Mouse (Mus musculus) MEL (cell line): ENCODE measurements around the gene Atp6v1b1. TPM values are rescaled to one million over a fixed set of nuclear protein-coding genes. Genes with fewer than 3 reads are reported as not detected.
A peak's percentile ranks its signal among the peaks of the same experiment; 100 is the strongest.

Experiments
- DNase-seq: peaks from one replicate; pipeline ENCODE4 v3.0.0; 2011; ENCODE audit warnings: low read depth, low spot score
- H3K27ac ChIP-seq: 2 replicates; pipeline ENCODE4 v1.5.1; 2012; ENCODE audit warnings: low read depth, mild to moderate bottlenecking, control low read depth, low read length, moderate library complexity; ENCODE audit not compliant: control insufficient read depth
- H3K27me3 ChIP-seq, 2 experiments: fragments of 150-350 bp in 1 of 2; sonication (generic) in 1 of 2; 2 replicates each; pipeline ENCODE4 v1.6.1; 2012; ENCODE audit warnings: low read length in 2 of 2, mild to moderate bottlenecking in 2 of 2, improper control_type of control experiment in 1 of 2, moderate library complexity in 1 of 2; ENCODE audit not compliant: insufficient read depth in 2 of 2, control insufficient read depth in 1 of 2
- H3K36me3 ChIP-seq, 2 experiments: 2 replicates each; pipeline ENCODE4 v1.6.1; 2012 to 2014; ENCODE audit warnings: low read length in 2 of 2, improper control_type of control experiment in 1 of 2, inconsistent platforms in 1 of 2, mild to moderate bottlenecking in 1 of 2; ENCODE audit not compliant: insufficient read depth in 2 of 2, control insufficient read depth in 1 of 2
- H3K4me1 ChIP-seq, 2 experiments: fragments of 150-350 bp in 1 of 2; sonication (generic) in 1 of 2; 2 replicates each; pipeline ENCODE4 v1.6.1; 2012; ENCODE audit warnings: low read length in 2 of 2, improper control_type of control experiment in 1 of 2, mild to moderate bottlenecking in 1 of 2; ENCODE audit not compliant: insufficient read depth in 2 of 2, control insufficient read depth in 1 of 2
- H3K4me3 ChIP-seq, 2 experiments: fragments of 150-350 bp in 1 of 2; sonication (generic) in 1 of 2; 2 replicates each; pipeline ENCODE4 v1.5.1; 2012; ENCODE audit warnings: low read depth in 2 of 2, low read length in 2 of 2, mild to moderate bottlenecking in 2 of 2, moderate library complexity in 2 of 2, control low read depth in 1 of 2, improper control_type of control experiment in 1 of 2; ENCODE audit not compliant: control insufficient read depth in 1 of 2, insufficient read depth in 1 of 2
- H3K79me2 ChIP-seq: 2 replicates; pipeline ENCODE4 v1.6.1; 2012; ENCODE audit warnings: mild to moderate bottlenecking, low read length, moderate library complexity; ENCODE audit not compliant: control insufficient read depth, poor library complexity, insufficient read depth
- H3K9ac ChIP-seq: 2 replicates; pipeline ENCODE4 v1.6.1; 2012; ENCODE audit warnings: low read depth, mild to moderate bottlenecking, control low read depth, low read length, moderate library complexity; ENCODE audit not compliant: control insufficient read depth, poor library complexity, severe bottlenecking
- H3K9me3 ChIP-seq: fragments of 150-350 bp; sonication (generic); replicated peaks from 2 replicates; pipeline ENCODE4 v1.6.1; 2012; ENCODE audit warnings: mild to moderate bottlenecking, low read length, improper control_type of control experiment, moderate library complexity; ENCODE audit not compliant: insufficient read depth
- CHD1 ChIP-seq: IDR thresholded peaks from 2 replicates; pipeline ENCODE4 v1.6.1; 2012; ENCODE audit warnings: low read depth, mild to moderate bottlenecking, inconsistent platforms, low read length, improper control_type of control experiment
- CTCF ChIP-seq, 3 experiments: IDR thresholded peaks in 2 of 3; conservative IDR thresholded peaks in 1 of 3; 2 replicates each; pipeline ENCODE4 v1.5.1; 2011 to 2012; ENCODE audit warnings: low read length in 3 of 3, low read depth in 2 of 3, mild to moderate bottlenecking in 2 of 3, improper control_type of control experiment in 1 of 3, inconsistent platforms in 1 of 3, mixed read lengths in 1 of 3, moderate library complexity in 1 of 3; ENCODE audit not compliant: control insufficient read depth in 1 of 3, insufficient read depth in 1 of 3, poor library complexity in 1 of 3, severe bottlenecking in 1 of 3
- ELF1 ChIP-seq: IDR thresholded peaks from 2 replicates; pipeline ENCODE4 v1.6.1; 2014; ENCODE audit warnings: low read depth, mild to moderate bottlenecking, inconsistent platforms, low read length, improper control_type of control experiment, moderate library complexity
- EP300 ChIP-seq, 2 experiments: IDR thresholded peaks; 2 replicates each; pipeline ENCODE4 v1.6.1; 2011; ENCODE audit warnings: improper control_type of control experiment in 2 of 2, low read length in 2 of 2, low read depth in 1 of 2, mild to moderate bottlenecking in 1 of 2
- ETS1 ChIP-seq: IDR thresholded peaks from 2 replicates; pipeline ENCODE4 v1.6.1; 2012; ENCODE audit warnings: low read depth, mild to moderate bottlenecking, inconsistent platforms, low read length, improper control_type of control experiment, moderate library complexity
- GABPA ChIP-seq: IDR thresholded peaks from 2 replicates; pipeline ENCODE4 v1.6.1; 2012; ENCODE audit warnings: low read depth, mild to moderate bottlenecking, inconsistent platforms, low read length, improper control_type of control experiment, moderate library complexity
- GATA1 ChIP-seq: IDR thresholded peaks from 2 replicates; pipeline ENCODE4 v1.6.1; 2011; ENCODE audit warnings: low read depth, low read length, improper control_type of control experiment
- HCFC1 ChIP-seq: IDR thresholded peaks from 2 replicates; pipeline ENCODE4 v1.6.1; 2012; ENCODE audit warnings: low read depth, mild to moderate bottlenecking, inconsistent platforms, low read length, improper control_type of control experiment, moderate library complexity
- KAT2A ChIP-seq: conservative IDR thresholded peaks from 2 replicates; pipeline ENCODE4 v1.6.1; 2012; ENCODE audit warnings: low read depth, low read length, improper control_type of control experiment, inconsistent platforms
- MAFK ChIP-seq: IDR thresholded peaks from 2 replicates; pipeline ENCODE4 v1.6.1; 2011; ENCODE audit warnings: low read depth, mild to moderate bottlenecking, low read length, improper control_type of control experiment, borderline replicate concordance
- MAX ChIP-seq: IDR thresholded peaks from 2 replicates; pipeline ENCODE4 v1.6.1; 2011; ENCODE audit warnings: low read length, improper control_type of control experiment
- MAZ ChIP-seq: IDR thresholded peaks from 2 replicates; pipeline ENCODE4 v1.6.1; 2012; ENCODE audit warnings: low read depth, mild to moderate bottlenecking, inconsistent platforms, low read length, improper control_type of control experiment
- MEF2A ChIP-seq: IDR thresholded peaks from 2 replicates; pipeline ENCODE4 v1.6.1; 2014; ENCODE audit warnings: low read depth, mild to moderate bottlenecking, inconsistent platforms, low read length, improper control_type of control experiment; ENCODE audit not compliant: poor library complexity, insufficient replicate concordance, severe bottlenecking; ENCODE audit errors: extremely low read depth
- MYB ChIP-seq: IDR thresholded peaks from 2 replicates; pipeline ENCODE4 v1.6.1; 2011; ENCODE audit warnings: mild to moderate bottlenecking, low read depth, low read length, improper control_type of control experiment
- NRF1 ChIP-seq: IDR thresholded peaks from 2 replicates; pipeline ENCODE4 v1.6.1; 2014; ENCODE audit warnings: low read depth, mild to moderate bottlenecking, inconsistent platforms, low read length, improper control_type of control experiment, moderate library complexity; ENCODE audit not compliant: poor library complexity, insufficient read depth, severe bottlenecking
- POLR2A ChIP-seq, 2 experiments: IDR thresholded peaks; 2 replicates each; pipeline ENCODE4 v1.6.1; 2011 to 2012; ENCODE audit warnings: low read length in 2 of 2, mild to moderate bottlenecking in 2 of 2, control low read depth in 1 of 2, improper control_type of control experiment in 1 of 2, low read depth in 1 of 2, moderate library complexity in 1 of 2; ENCODE audit not compliant: control insufficient read depth in 1 of 2, insufficient read depth in 1 of 2, poor library complexity in 1 of 2
- POLR2AphosphoS2 ChIP-seq: IDR thresholded peaks from 2 replicates; pipeline ENCODE4 v1.6.1; 2011; ENCODE audit warnings: low read length, improper control_type of control experiment
- POLR2AphosphoS5 ChIP-seq: IDR thresholded peaks from 2 replicates; pipeline ENCODE4 v1.6.1; 2012; ENCODE audit warnings: low read depth, borderline replicate concordance, mild to moderate bottlenecking, inconsistent platforms, low read length, moderate library complexity, mixed read lengths
- RAD21 ChIP-seq: IDR thresholded peaks from 2 replicates; pipeline ENCODE4 v1.6.1; 2011; ENCODE audit warnings: mild to moderate bottlenecking, low read depth, low read length, improper control_type of control experiment
- SIN3A ChIP-seq: IDR thresholded peaks from 2 replicates; pipeline ENCODE4 v1.6.1; 2012; ENCODE audit warnings: low read length, improper control_type of control experiment, inconsistent platforms
- SMC3 ChIP-seq: IDR thresholded peaks from 2 replicates; pipeline ENCODE4 v1.6.1; 2011; ENCODE audit warnings: low read depth, low read length, improper control_type of control experiment
- TAL1 ChIP-seq: IDR thresholded peaks from 2 replicates; pipeline ENCODE4 v1.6.1; 2012; ENCODE audit warnings: mild to moderate bottlenecking, inconsistent platforms, low read length, moderate library complexity, mixed read lengths
- TCF12 ChIP-seq: IDR thresholded peaks from 2 replicates; pipeline ENCODE4 v1.6.1; 2014; ENCODE audit warnings: low read depth, mild to moderate bottlenecking, inconsistent platforms, low read length, improper control_type of control experiment, moderate library complexity
- USF1 ChIP-seq: IDR thresholded peaks from 2 replicates; pipeline ENCODE4 v1.6.1; 2014; ENCODE audit warnings: low read depth, mild to moderate bottlenecking, inconsistent platforms, low read length, improper control_type of control experiment, moderate library complexity
- ZC3H11A ChIP-seq: IDR thresholded peaks from 2 replicates; pipeline ENCODE4 v1.6.1; 2012; ENCODE audit warnings: low read depth, mild to moderate bottlenecking, inconsistent platforms, low read length, improper control_type of control experiment
- ZMIZ1 ChIP-seq: IDR thresholded peaks from 2 replicates; pipeline ENCODE4 v1.6.1; 2012; ENCODE audit warnings: low read depth, mild to moderate bottlenecking, inconsistent platforms, low read length, improper control_type of control experiment, moderate library complexity
- ZNF384 ChIP-seq: IDR thresholded peaks from 2 replicates; pipeline ENCODE4 v1.6.1; 2012; ENCODE audit warnings: low read depth, mild to moderate bottlenecking, inconsistent platforms, low read length, improper control_type of control experiment
- polyA plus RNA-seq, 2 experiments: library from polyadenylated mRNA; stranded (reverse) in 1 of 2; unstranded in 1 of 2; fragments of >175 nt in 1 of 2; fragments of >200 nt in 1 of 2; gene quantifications; 2 replicates each; pipeline versions ENCODE4 v1.2.1 to v1.2.4; 2012; ENCODE audit warnings: low replicate concordance in 2 of 2, low read depth in 1 of 2; ENCODE audit not compliant: insufficient read length in 2 of 2, insufficient read depth in 1 of 2, missing spikeins in 1 of 2
- total RNA-seq: library from RNA; depleted of rRNA; stranded (reverse); fragments of 300-350 nt; gene quantifications from 2 replicates; pipeline ENCODE4 v1.2.3, GENCODE M21; 2012

Atp6v1b1 gene
- total and polyA plus RNA-seq, 3 experiments, result 0.08 TPM; not detected in 2

DNA sequence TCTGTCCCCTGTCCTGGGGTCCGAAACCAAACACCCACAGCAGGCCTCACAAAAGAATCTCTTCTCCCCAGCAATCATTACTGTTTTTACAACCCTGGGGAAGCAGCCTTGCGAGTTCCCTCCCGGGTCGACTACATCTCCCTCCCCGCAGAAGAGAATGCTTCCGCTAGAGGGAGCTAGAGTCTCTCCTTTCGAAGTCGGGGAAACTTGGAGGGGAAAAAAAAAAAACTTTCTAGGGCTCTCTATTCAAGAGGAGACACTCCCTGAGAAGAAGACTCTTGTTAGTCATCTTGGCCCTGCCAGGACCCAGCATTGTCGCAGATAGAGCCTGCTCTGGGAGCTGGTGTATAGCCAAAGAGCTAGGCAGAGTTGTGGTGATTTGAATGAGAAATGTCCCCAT is 49.0 kb upstream of the Atp6v1b1 start (continued):
- TF ChIP-seq CTCF (IDR thresholded peaks at IDR 0.05 in 2 of 3, conservative IDR thresholded peaks at IDR 0.05 in 1 of 3; ENCODE audit: control insufficient read depth in 1 of 3, insufficient read depth in 1 of 3, low read depth in 2 of 3, low read length in 3 of 3, poor library complexity in 1 of 3, severe bottlenecking in 1 of 3) (peak; percentile 68 to 93 (median 82)), TCF12 (no peak), MEF2A (no peak), ZC3H11A (peak; percentile 63), MAFK (no peak), POLR2AphosphoS5 (no peak)
- TF ChIP-seq, all 39 proteins: peak for 9

DNA sequence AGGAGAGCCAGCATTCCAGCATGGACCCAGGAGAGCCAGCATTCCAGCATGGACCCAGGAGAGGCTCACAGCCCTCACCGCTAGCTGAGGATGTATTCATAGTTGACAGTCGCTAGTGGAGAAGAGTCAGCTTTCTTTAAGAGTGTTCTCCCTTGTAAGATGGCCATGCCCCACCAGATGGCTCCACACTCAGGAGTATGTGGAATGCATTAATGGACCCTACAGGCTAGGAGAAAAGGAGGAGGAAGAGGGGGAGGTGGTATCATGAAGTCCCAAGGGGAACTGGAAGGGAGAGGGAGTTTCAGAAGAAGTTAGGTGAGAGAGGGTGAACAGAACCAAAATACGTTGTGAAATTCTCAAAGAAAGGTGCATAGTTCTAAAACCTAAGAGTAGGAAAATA is 47.1 kb upstream of the Atp6v1b1 start:
- Histone ChIP-seq H3K27me3 (peaks cover 0 to 3% of the 10 kb centered on the region in 2 experiments; a peak in 1 of 4 replicates), H3K4me3 (no peak overlapping the region), H3K27ac (no peak overlapping the region), H3K4me1 (peaks cover 2 to 17% of the 10 kb centered on the region in 2 experiments; a peak in 3 of 4 replicates), H3K79me2 (no peaks in the 10 kb centered on the region), H3K9ac (no peak overlapping the region), H3K9me3 (no peaks in the 10 kb centered on the region), H3K36me3 (peaks cover 0 to 3% of the 10 kb centered on the region in 2 experiments; a peak in 2 of 4 replicates)
- DNase-seq, result no peak
- no peak for TF ChIP-seq TAL1
- TF ChIP-seq RAD21, result peak; percentile 18
- TF ChIP-seq SMC3, result 0 out of 2 replicates have a peak, but pooled peaks have one; percentile 20
- TF ChIP-seq CTCF (IDR thresholded peaks at IDR 0.05 in 2 of 3, conservative IDR thresholded peaks at IDR 0.05 in 1 of 3; ENCODE audit: control insufficient read depth in 1 of 3, insufficient read depth in 1 of 3, low read depth in 2 of 3, low read length in 3 of 3, poor library complexity in 1 of 3, severe bottlenecking in 1 of 3), result peak in 1 of 3 experiments; percentile 36; a peak in 3 of 6 replicates

DNA sequence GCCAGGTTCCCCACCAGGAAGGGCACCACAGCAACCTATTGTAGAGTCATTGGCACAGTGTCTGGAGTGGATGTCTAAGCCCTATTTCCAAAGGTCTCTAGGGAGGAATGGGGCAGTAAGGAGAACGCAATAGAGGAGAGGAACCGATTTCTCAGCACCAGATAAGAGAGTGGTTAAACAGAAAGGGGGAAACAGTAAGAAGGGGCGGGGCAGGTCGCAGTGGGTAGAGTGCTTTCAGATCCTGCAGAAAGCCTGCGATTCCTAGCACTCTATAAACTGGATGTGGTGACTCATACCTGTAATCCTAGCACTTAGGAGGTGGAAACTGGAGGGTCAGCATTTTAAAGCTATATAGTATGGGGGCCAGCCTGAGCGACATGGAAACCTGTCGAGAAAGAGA is 46.1 kb upstream of the Atp6v1b1 start:
- peak; percentile 65 for DNase-seq
- H3K4me3 ChIP-seq, result peak overlapping the region in 1 of 2 experiments; percentile 40; a peak in 1 of 4 replicates
- TF ChIP-seq RAD21 (no peak), KAT2A (no peak), ZNF384 (no peak), GATA1 (peak; percentile 50; the same call in 1 of the 2 replicates), MEF2A (no peak), NRF1 (no peak), HCFC1 (no peak), MAZ (peak; percentile 42; the same call in 1 of the 2 replicates), EP300 (IDR thresholded peaks at IDR 0.05; ENCODE audit: low read depth in 1 of 2, low read length in 2 of 2) (peak in 1 of 2 experiments; percentile 25; a peak in 1 of 4 replicates), MAX (no peak), POLR2A (IDR thresholded peaks at IDR 0.05; ENCODE audit: control insufficient read depth in 1 of 2, insufficient read depth in 1 of 2, low read depth in 1 of 2, low read length in 2 of 2, poor library complexity in 1 of 2) (no peak), POLR2AphosphoS2 (no peak), USF1 (no peak), SIN3A (no peak), ETS1 (no peak), CHD1 (no peak), TCF12 (no peak), MYB (no peak), GABPA (no peak), ZMIZ1 (no peak), POLR2AphosphoS5 (no peak), ELF1 (no peak)
- TF ChIP-seq, all 39 proteins: peak for 3
- peaks cover 0 to 3% of the 10 kb centered on the region in 2 experiments; a peak in 2 of 4 replicates for H3K36me3 ChIP-seq
- no peak overlapping the region for H3K27ac ChIP-seq
- no peak overlapping the region for H3K9ac ChIP-seq
- no peaks in the 10 kb centered on the region for H3K79me2 ChIP-seq
- H3K27me3 ChIP-seq, result peaks cover 0 to 3% of the 10 kb centered on the region in 2 experiments; a peak in 1 of 4 replicates
- no peaks in the 10 kb centered on the region for H3K9me3 ChIP-seq
- H3K4me1 ChIP-seq, result peaks cover 2 to 17% of the 10 kb centered on the region in 2 experiments; a peak in 3 of 4 replicates
